Mouse (Mus musculus): ENCODE data around the gene Gm49361. TPM values are rescaled to one million over a fixed set of nuclear protein-coding genes. Genes with fewer than 3 reads are reported as not detected.

Gene Gm49361
- total and polyA plus RNA-seq, 3 experiments = not detected

- TF ChIP-seq TBP (conservative IDR thresholded peaks at IDR 0.05; ENCODE audit: low read depth, low read length) (no peak), ETS1 (conservative IDR thresholded peaks at IDR 0.05; ENCODE audit: low read depth, low read length) (no peak)
- no peaks in the 10 kb centered on the region for H3K9me3 ChIP-seq (replicated peaks; ENCODE audit: low read length)
- H3K79me2 ChIP-seq (replicated peaks; ENCODE audit: control insufficient read depth, extremely low read depth, insufficient read depth, poor library complexity, severe bottlenecking) = no peaks in the 10 kb centered on the region
- dilution Hi-C loops (cut with MboI; ENCODE audit: extremely low pct_ligation_motif_present, extremely low pct_unique_long_range_greater_than_20kb, low sequenced_read_pairs) (no loop called here), in situ Hi-C loops (cut with MboI; ENCODE audit: low pct_ligation_motif_present, low pct_unique_long_range_greater_than_20kb, low sequenced_read_pairs) (no loop called here)
- H3K27me3 ChIP-seq (replicated peaks) = no peaks in the 10 kb centered on the region
- no peak overlapping the region for H3K4me3 ChIP-seq (replicated peaks in 1 of 3; ENCODE audit: low read depth in 2 of 3, low read length in 2 of 3, poor library complexity in 1 of 3)
- H3K4me1 ChIP-seq (ENCODE audit: control insufficient read depth in 1 of 2, insufficient read depth in 2 of 2) = peaks cover 0 to 4% of the 10 kb centered on the region in 2 experiments; a peak in 3 of 4 replicates
- no peaks in the 10 kb centered on the region for H3K36me3 ChIP-seq (replicated peaks in 1 of 2; ENCODE audit: control insufficient read depth in 1 of 2, insufficient read depth in 1 of 2, low read length in 1 of 2)
- no peak overlapping the region for H3K27ac ChIP-seq (ENCODE audit: insufficient read depth, low read depth)
- no peak overlapping the region for H3K4me2 ChIP-seq (ENCODE audit: insufficient read depth, low read depth, poor library complexity, severe bottlenecking)
- H3K9ac ChIP-seq (ENCODE audit: insufficient read depth, low read depth) = no peak overlapping the region
- DNase-seq (ENCODE audit: extremely low read depth) = no peak
Measured at GRCm38 (mm10) chr14:57711059-57711458, 34.8 kb downstream of the Gm49361 start.

- in situ Hi-C loops (cut with MboI; ENCODE audit: low pct_ligation_motif_present, low pct_unique_long_range_greater_than_20kb, low sequenced_read_pairs) = no loop called here
- H3K9ac ChIP-seq (ENCODE audit: insufficient read depth, low read depth) = no peak overlapping the region
- H3K27me3 ChIP-seq (replicated peaks) = no peaks in the 10 kb centered on the region
- peaks cover 0 to 4% of the 10 kb centered on the region in 2 experiments; a peak in 3 of 4 replicates for H3K4me1 ChIP-seq (ENCODE audit: control insufficient read depth in 1 of 2, insufficient read depth in 2 of 2)
- no peak overlapping the region for H3K4me2 ChIP-seq (ENCODE audit: insufficient read depth, low read depth, poor library complexity, severe bottlenecking)
- dilution Hi-C loops (cut with MboI; ENCODE audit: extremely low pct_ligation_motif_present, extremely low pct_unique_long_range_greater_than_20kb, low sequenced_read_pairs) = no loop called here
- H3K9me3 ChIP-seq (replicated peaks; ENCODE audit: low read length) = no peaks in the 10 kb centered on the region
- H3K4me3 ChIP-seq (replicated peaks in 1 of 3; ENCODE audit: low read depth in 2 of 3, low read length in 2 of 3, poor library complexity in 1 of 3) = no peak overlapping the region
- TF ChIP-seq USF1 (IDR thresholded peaks at IDR 0.05; ENCODE audit: low read depth, low read length) (no peak), RAD21 (IDR thresholded peaks at IDR 0.05; ENCODE audit: low read depth, low read length) (no peak), KAT2A (IDR thresholded peaks at IDR 0.05; ENCODE audit: insufficient replicate concordance, low read length) (no peak), HCFC1 (IDR thresholded peaks at IDR 0.05; ENCODE audit: low read depth, low read length) (no peak), MAX (IDR thresholded peaks at IDR 0.05; ENCODE audit: low read length) (no peak), IRF4 (IDR thresholded peaks at IDR 0.05; ENCODE audit: low read depth, low read length) (no peak), MXI1 (IDR thresholded peaks at IDR 0.05; ENCODE audit: low read depth, low read length) (no peak), JUND (conservative IDR thresholded peaks at IDR 0.05; ENCODE audit: low read depth, low read length) (no peak)
- DNase-seq (ENCODE audit: extremely low read depth) = no peak
- H3K79me2 ChIP-seq (replicated peaks; ENCODE audit: control insufficient read depth, extremely low read depth, insufficient read depth, poor library complexity, severe bottlenecking) = no peaks in the 10 kb centered on the region
- H3K36me3 ChIP-seq (replicated peaks in 1 of 2; ENCODE audit: control insufficient read depth in 1 of 2, insufficient read depth in 1 of 2, low read length in 1 of 2) = no peaks in the 10 kb centered on the region
- no peak overlapping the region for H3K27ac ChIP-seq (ENCODE audit: insufficient read depth, low read depth)
Measured at GRCm38 (mm10) chr14:57709171-57709570, 36.7 kb downstream of the Gm49361 start.

GRCm38 (mm10) chr14:57708580-57708979 is 37.3 kb downstream of the Gm49361 start:
- Histone ChIP-seq H3K4me3 (replicated peaks in 1 of 3; ENCODE audit: low read depth in 2 of 3, low read length in 2 of 3, poor library complexity in 1 of 3) (no peak overlapping the region), H3K9ac (ENCODE audit: insufficient read depth, low read depth) (no peak overlapping the region), H3K79me2 (replicated peaks; ENCODE audit: control insufficient read depth, extremely low read depth, insufficient read depth, poor library complexity, severe bottlenecking) (no peaks in the 10 kb centered on the region), H3K4me1 (ENCODE audit: control insufficient read depth in 1 of 2, insufficient read depth in 2 of 2) (peaks cover 0 to 4% of the 10 kb centered on the region in 2 experiments; a peak in 3 of 4 replicates), H3K36me3 (replicated peaks in 1 of 2; ENCODE audit: control insufficient read depth in 1 of 2, insufficient read depth in 1 of 2, low read length in 1 of 2) (no peaks in the 10 kb centered on the region), H3K27me3 (replicated peaks) (no peaks in the 10 kb centered on the region), H3K4me2 (ENCODE audit: insufficient read depth, low read depth, poor library complexity, severe bottlenecking) (no peak overlapping the region), H3K27ac (ENCODE audit: insufficient read depth, low read depth) (no peak overlapping the region), H3K9me3 (replicated peaks; ENCODE audit: low read length) (no peaks in the 10 kb centered on the region)
- TF ChIP-seq PAX5 (IDR thresholded peaks at IDR 0.05; ENCODE audit: low read length) (no peak), BHLHE40 (IDR thresholded peaks at IDR 0.05; ENCODE audit: low read depth, low read length) (no peak), NELFE (IDR thresholded peaks at IDR 0.05; ENCODE audit: low read depth, low read length) (no peak), USF1 (IDR thresholded peaks at IDR 0.05; ENCODE audit: low read depth, low read length) (no peak), ETS1 (conservative IDR thresholded peaks at IDR 0.05; ENCODE audit: low read depth, low read length) (no peak), POLR2AphosphoS2 (IDR thresholded peaks at IDR 0.05; ENCODE audit: low read depth, low read length) (no peak), CHD2 (IDR thresholded peaks at IDR 0.05; ENCODE audit: low read length) (no peak), KAT2A (IDR thresholded peaks at IDR 0.05; ENCODE audit: insufficient replicate concordance, low read length) (no peak), MAZ (IDR thresholded peaks at IDR 0.05; ENCODE audit: low read depth, low read length) (no peak), ZC3H11A (IDR thresholded peaks at IDR 0.05; ENCODE audit: low read depth, low read length) (no peak), MYC (IDR thresholded peaks at IDR 0.05; ENCODE audit: low read depth, low read length) (no peak), UBTF (IDR thresholded peaks at IDR 0.05; ENCODE audit: low read depth, low read length) (no peak), JUND (conservative IDR thresholded peaks at IDR 0.05; ENCODE audit: low read depth, low read length) (no peak), ZKSCAN1 (IDR thresholded peaks at IDR 0.05; ENCODE audit: borderline replicate concordance, low read depth, low read length) (no peak)
- in situ Hi-C loops (cut with MboI; ENCODE audit: low pct_ligation_motif_present, low pct_unique_long_range_greater_than_20kb, low sequenced_read_pairs) = no loop called here
- dilution Hi-C loops (cut with MboI; ENCODE audit: extremely low pct_ligation_motif_present, extremely low pct_unique_long_range_greater_than_20kb, low sequenced_read_pairs) = no loop called here
- DNase-seq (ENCODE audit: extremely low read depth) = no peak
